Mouse (Mus musculus): Measurements from ENCODE around the gene Bzw1.

Gene Bzw1

GRCm38 (mm10) chr1:58395341-58395740 lies 2.6 kb downstream of the Bzw1 start:
- in situ Hi-C loops (cut with MboI; ENCODE audit: low sequenced_read_pairs) = no loop called here

- in situ Hi-C loops (cut with MboI; ENCODE audit: low sequenced_read_pairs) = no loop called here
Observed at GRCm38 (mm10) chr1:58396179-58396578, 3.5 kb downstream of the Bzw1 start.

GRCm38 (mm10) chr1:58397731-58398130 lies 5.0 kb downstream of the Bzw1 start:
- in situ Hi-C loops (cut with MboI; ENCODE audit: low sequenced_read_pairs) = no loop called here

- in situ Hi-C loops (cut with MboI; ENCODE audit: low sequenced_read_pairs) = no loop called here
Observed at GRCm38 (mm10) chr1:58401396-58401795, 8.7 kb downstream of the Bzw1 start.

- in situ Hi-C loops (cut with MboI; ENCODE audit: low sequenced_read_pairs) = no loop called here
Observed at GRCm38 (mm10) chr1:58403745-58404144, 11.0 kb downstream of the Bzw1 start.

- in situ Hi-C loops (cut with MboI; ENCODE audit: low sequenced_read_pairs) = no loop called here
Observed at GRCm38 (mm10) chr1:58407321-58407720, 14.6 kb downstream of the Bzw1 start.

- in situ Hi-C loops (cut with MboI; ENCODE audit: low sequenced_read_pairs) = no loop called here
Observed at GRCm38 (mm10) chr1:58408141-58408540, 15.4 kb downstream of the Bzw1 start.

- in situ Hi-C loops (cut with MboI; ENCODE audit: low sequenced_read_pairs) = no loop called here
Observed at GRCm38 (mm10) chr1:58409553-58410197, 17.0 kb downstream of the Bzw1 start.

- in situ Hi-C loops (cut with MboI; ENCODE audit: low sequenced_read_pairs) = no loop called here
Observed at GRCm38 (mm10) chr1:58410198-58410588, 17.5 kb downstream of the Bzw1 start.

GRCm38 (mm10) chr1:58410776-58411175 lies 18.1 kb downstream of the Bzw1 start:
- in situ Hi-C loops (cut with MboI; ENCODE audit: low sequenced_read_pairs) = no loop called here

- in situ Hi-C loops (cut with MboI; ENCODE audit: low sequenced_read_pairs) = no loop called here
Observed at GRCm38 (mm10) chr1:58415442-58415841, 22.7 kb downstream of the Bzw1 start.

GRCm38 (mm10) chr1:58416048-58416447 lies 23.4 kb downstream of the Bzw1 start:
- in situ Hi-C loops (cut with MboI; ENCODE audit: low sequenced_read_pairs) = no loop called here

GRCm38 (mm10) chr1:58420032-58420431 lies 27.3 kb downstream of the Bzw1 start:
- in situ Hi-C loops (cut with MboI; ENCODE audit: low sequenced_read_pairs) = no loop called here

- in situ Hi-C loops (cut with MboI; ENCODE audit: low sequenced_read_pairs) = no loop called here
Observed at GRCm38 (mm10) chr1:58420961-58421360, 28.3 kb downstream of the Bzw1 start.

- in situ Hi-C loops (cut with MboI; ENCODE audit: low sequenced_read_pairs) = no loop called here
Observed at GRCm38 (mm10) chr1:58422879-58423278, 30.2 kb downstream of the Bzw1 start.

GRCm38 (mm10) chr1:58423371-58424248 lies 30.9 kb downstream of the Bzw1 start, which contains the start of gene Clk1:
Clk1 (minus strand) TSS chr1:58424066.
- in situ Hi-C loops (cut with MboI; ENCODE audit: low sequenced_read_pairs) = no loop called here

- in situ Hi-C loops (cut with MboI; ENCODE audit: low sequenced_read_pairs) = no loop called here
Observed at GRCm38 (mm10) chr1:58424551-58424950, 31.9 kb downstream of the Bzw1 start.

- in situ Hi-C loops (cut with MboI; ENCODE audit: low sequenced_read_pairs) = no loop called here
Observed at GRCm38 (mm10) chr1:58444691-58445090, 52.0 kb downstream of the Bzw1 start.

GRCm38 (mm10) chr1:58445143-58445722 lies 52.5 kb downstream of the Bzw1 start, which contains the start of the genes Nif3l1 and Ppil3:
Nif3l1 (plus strand) TSS chr1:58445151.
Ppil3 (minus strand) TSS chr1:58445486.
- in situ Hi-C loops (cut with MboI; ENCODE audit: low sequenced_read_pairs) = no loop called here

GRCm38 (mm10) chr1:58445861-58446260 lies 53.2 kb downstream of the Bzw1 start:
- in situ Hi-C loops (cut with MboI; ENCODE audit: low sequenced_read_pairs) = no loop called here

- in situ Hi-C loops (cut with MboI; ENCODE audit: low sequenced_read_pairs) = no loop called here
Observed at GRCm38 (mm10) chr1:58447766-58448165, 55.1 kb downstream of the Bzw1 start.

- in situ Hi-C loops (cut with MboI; ENCODE audit: low sequenced_read_pairs) = no loop called here
Observed at GRCm38 (mm10) chr1:58448396-58448795, 55.7 kb downstream of the Bzw1 start.
